Mouse (Mus musculus): ENCODE results near the gene Macrod2. TPM values are rescaled to one million over a fixed set of nuclear protein-coding genes. Genes with fewer than 3 reads are reported as not detected.

The Macrod2 gene
- total RNA-seq, 1 experiment from 2014 or later: 7.7 TPM

DNA sequence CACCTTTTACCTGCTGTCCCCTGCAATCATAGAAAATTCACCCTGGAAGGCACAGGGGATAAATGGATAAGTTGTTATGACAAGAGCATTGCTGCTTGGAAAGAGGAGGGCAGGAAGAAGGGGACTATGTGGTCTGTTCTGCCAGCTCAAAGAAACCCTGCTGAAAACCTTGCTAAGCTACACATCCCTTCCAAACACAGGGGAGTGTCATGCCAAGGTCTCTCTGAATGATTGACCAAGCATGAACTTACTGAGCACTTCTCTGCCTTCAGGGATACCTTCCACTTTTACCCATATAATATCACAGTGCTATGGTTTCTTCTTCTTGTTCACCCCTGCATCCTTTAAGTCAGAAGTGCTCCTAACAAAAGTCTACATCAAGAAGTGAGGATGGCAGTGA is 1502.8 kb downstream of the Macrod2 start:
- ATAC-seq (replicated peaks in 1 of 2; ENCODE audit: insufficient read depth in 1 of 2, low FRiP score in 2 of 2, low TSS enrichment in 1 of 2, low read depth in 1 of 2, poor library complexity in 2 of 2, severe bottlenecking in 2 of 2): no peak

DNA sequence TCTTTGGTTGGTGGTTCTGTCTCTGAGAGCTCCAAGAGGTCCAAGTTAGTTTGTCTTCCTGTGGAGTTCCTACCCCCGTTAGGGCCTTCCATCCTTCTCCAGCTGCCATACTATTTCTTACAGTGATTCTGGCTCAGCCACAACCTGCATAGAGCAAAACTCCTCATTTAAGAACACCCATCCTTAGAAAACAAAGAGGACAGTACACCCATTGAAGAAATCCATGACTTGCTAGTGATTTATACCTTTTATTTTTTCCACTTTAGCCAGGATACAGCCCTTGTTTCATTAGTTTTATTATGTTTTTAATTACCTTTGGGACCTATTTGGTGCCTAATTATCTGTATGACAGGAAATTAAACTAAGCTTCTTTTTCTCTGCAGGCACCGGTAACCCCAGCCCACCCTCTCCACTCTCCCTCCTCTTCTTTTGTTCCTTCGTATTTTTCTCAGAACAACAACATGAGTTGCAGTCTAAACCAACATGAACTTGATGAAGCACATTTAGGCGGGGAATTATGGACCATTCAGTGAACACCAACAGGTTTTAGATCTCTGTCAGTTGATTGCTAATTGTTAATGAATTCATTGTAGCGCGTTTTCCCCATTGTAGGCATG is 1516.8 kb downstream of the Macrod2 start:
- ATAC-seq (replicated peaks in 1 of 2; ENCODE audit: insufficient read depth in 1 of 2, low FRiP score in 2 of 2, low TSS enrichment in 1 of 2, low read depth in 1 of 2, poor library complexity in 2 of 2, severe bottlenecking in 2 of 2): no peak

GRCm38 (mm10) chr2:141913486-141913885 is 1518.4 kb downstream of the Macrod2 start:
- ATAC-seq (replicated peaks in 1 of 2; ENCODE audit: insufficient read depth in 1 of 2, low FRiP score in 2 of 2, low TSS enrichment in 1 of 2, low read depth in 1 of 2, poor library complexity in 2 of 2, severe bottlenecking in 2 of 2): no peak

GRCm38 (mm10) chr2:141913894-141914293 is 1518.8 kb downstream of the Macrod2 start:
- ATAC-seq (replicated peaks in 1 of 2; ENCODE audit: insufficient read depth in 1 of 2, low FRiP score in 2 of 2, low TSS enrichment in 1 of 2, low read depth in 1 of 2, poor library complexity in 2 of 2, severe bottlenecking in 2 of 2): no peak

DNA sequence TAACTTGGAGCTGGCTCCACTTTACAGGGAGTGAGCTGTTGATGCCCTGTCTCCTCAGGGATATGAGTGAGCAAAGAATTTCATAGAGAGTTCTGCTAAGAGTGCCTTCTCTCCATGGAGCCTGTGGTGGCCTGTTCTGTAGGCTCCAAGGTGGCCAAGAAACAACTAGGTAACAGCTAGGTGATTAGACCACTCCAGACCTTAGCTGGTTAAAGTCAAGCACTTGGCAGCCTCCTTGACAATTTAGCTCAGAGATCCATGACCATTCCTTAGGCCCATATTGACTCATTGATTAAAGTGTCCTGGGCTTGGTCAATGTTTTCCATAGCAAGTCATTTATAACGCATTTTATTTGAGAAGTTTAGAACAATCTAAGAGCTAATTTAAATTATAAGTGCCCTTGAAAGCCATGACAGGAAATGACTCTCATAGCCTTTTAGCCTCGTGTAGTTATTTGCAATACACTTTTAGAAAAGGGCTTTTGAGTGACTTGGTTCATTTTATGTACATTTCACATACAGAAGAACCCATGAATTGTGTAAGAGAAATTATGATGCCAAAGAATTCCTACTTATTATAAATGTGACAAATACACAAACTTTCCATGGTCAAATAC is 1525.4 kb downstream of the Macrod2 start:
- no peak for ATAC-seq (replicated peaks in 1 of 2; ENCODE audit: insufficient read depth in 1 of 2, low FRiP score in 2 of 2, low TSS enrichment in 1 of 2, low read depth in 1 of 2, poor library complexity in 2 of 2, severe bottlenecking in 2 of 2)

DNA sequence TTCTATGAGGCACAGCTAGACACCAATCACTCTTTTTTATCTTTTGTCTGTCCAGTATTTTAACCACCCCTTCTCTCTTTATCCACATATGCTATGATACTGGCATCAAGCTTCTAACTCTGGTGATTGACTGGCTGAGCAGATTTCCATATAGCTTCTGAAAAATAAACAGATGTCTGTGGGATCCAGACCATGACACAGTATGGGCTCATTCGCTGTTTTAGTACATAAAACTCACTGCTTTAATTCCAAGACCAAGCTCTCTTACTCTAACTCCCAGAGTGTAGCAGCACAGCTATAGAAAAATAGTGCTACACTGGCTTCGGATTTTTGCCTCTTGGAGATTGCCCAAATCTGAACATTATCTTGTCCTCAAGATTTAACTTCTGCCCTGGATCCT is 1540.0 kb downstream of the Macrod2 start:
- no peak for ATAC-seq (replicated peaks in 1 of 2; ENCODE audit: insufficient read depth in 1 of 2, low FRiP score in 2 of 2, low TSS enrichment in 1 of 2, low read depth in 1 of 2, poor library complexity in 2 of 2, severe bottlenecking in 2 of 2)

DNA sequence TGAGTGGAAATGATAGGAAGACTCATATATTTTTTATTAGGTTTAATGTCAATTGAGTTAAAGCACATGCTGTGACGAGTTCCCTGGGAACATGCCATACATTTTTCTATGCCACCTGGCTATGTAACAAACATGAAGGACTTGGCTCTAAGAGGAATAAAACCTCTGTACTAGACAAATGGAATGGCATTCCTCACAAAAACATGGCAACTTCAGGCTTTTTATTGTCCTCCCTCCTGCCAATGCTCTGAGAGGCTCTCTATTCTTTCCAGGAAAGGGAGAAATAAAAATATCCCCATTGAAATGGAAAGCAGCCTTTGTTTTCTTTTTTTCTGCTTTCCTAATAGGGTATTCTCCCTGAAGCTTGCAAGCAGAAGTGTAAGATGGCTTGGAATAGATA is 1559.7 kb downstream of the Macrod2 start:
- ATAC-seq (replicated peaks in 1 of 2; ENCODE audit: insufficient read depth in 1 of 2, low FRiP score in 2 of 2, low TSS enrichment in 1 of 2, low read depth in 1 of 2, poor library complexity in 2 of 2, severe bottlenecking in 2 of 2): no peak

DNA sequence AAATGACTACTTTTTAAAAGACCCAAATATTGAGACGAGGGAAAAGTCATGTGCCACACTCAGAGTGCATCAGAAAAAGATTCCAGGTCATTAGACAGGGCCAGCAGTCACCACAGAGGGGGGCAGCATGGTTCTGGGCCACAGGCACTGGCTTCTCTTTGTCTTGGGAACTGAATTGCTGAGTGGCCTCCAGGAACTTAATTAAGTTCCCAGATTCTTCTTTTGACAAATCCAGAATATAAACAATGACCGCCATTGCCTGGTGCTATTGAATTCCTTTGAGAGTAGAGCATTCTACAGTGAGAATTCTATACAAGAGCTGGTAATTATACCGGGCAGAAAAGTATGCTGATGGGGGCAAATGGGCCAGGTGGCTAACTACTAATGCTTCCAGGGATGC is 1560.1 kb downstream of the Macrod2 start:
- ATAC-seq (replicated peaks in 1 of 2; ENCODE audit: insufficient read depth in 1 of 2, low FRiP score in 2 of 2, low TSS enrichment in 1 of 2, low read depth in 1 of 2, poor library complexity in 2 of 2, severe bottlenecking in 2 of 2): no peak

GRCm38 (mm10) chr2:141962868-141963267 is 1567.8 kb downstream of the Macrod2 start:
- no peak for ATAC-seq (replicated peaks in 1 of 2; ENCODE audit: insufficient read depth in 1 of 2, low FRiP score in 2 of 2, low TSS enrichment in 1 of 2, low read depth in 1 of 2, poor library complexity in 2 of 2, severe bottlenecking in 2 of 2)

DNA sequence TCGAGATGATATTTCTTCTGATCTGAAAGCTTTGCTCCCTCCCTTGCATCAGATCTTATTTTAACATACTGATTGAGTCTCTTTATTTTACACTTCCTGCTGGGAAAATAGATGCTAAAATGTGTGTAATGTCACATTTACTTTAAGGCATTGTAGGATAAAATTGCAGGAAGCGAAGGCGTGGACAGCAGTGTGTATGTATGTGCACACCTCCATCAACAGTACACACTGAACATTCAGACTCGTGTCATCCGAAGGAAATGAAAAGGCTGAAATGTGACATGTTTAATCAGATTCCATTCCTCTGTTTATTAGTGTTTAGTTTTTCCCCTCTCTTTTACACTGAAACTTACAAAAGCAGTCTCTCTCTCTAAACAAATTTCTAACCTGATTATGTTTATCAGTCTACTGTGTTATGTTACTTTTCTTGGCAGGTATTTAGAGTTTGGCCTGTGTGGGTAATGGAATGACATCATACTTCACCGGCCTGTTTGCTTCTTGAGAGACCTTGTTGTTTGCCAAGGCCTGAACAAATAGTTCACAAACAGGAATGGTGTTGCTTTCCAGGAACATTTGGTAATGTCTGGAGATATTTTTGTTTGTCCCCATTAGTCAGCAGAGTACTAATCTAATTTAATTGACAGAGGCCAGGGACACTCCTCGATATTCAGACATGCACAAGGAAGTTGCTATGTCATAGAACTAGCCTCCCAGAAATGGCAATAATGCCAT is 1588.7 kb downstream of the Macrod2 start:
- ATAC-seq (replicated peaks in 1 of 2; ENCODE audit: insufficient read depth in 1 of 2, low FRiP score in 2 of 2, low TSS enrichment in 1 of 2, low read depth in 1 of 2, poor library complexity in 2 of 2, severe bottlenecking in 2 of 2): no peak

DNA sequence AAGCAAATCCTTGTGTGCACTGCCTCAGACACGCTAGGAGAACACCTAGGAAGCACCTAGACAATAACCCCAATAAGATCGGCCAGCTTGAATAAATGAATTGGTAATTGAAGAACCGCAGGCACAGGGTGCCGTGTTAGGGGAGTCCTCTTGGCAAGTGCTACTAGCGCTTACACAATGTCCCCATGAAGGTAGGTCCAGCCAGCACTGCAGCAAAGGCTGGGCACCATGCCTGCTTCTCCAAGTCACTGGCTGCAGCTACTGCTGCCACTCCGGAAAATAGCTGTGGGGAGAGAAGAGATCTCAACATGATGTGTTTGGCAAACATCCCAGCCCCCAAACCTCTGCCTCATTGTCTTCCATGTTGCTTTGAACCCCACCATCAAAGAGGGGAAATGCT is 1603.8 kb downstream of the Macrod2 start:
- no peak for ATAC-seq (replicated peaks in 1 of 2; ENCODE audit: insufficient read depth in 1 of 2, low FRiP score in 2 of 2, low TSS enrichment in 1 of 2, low read depth in 1 of 2, poor library complexity in 2 of 2, severe bottlenecking in 2 of 2)

GRCm38 (mm10) chr2:142024534-142025155 is 1629.5 kb downstream of the Macrod2 start:
- ATAC-seq (replicated peaks in 1 of 2; ENCODE audit: insufficient read depth in 1 of 2, low FRiP score in 2 of 2, low TSS enrichment in 1 of 2, low read depth in 1 of 2, poor library complexity in 2 of 2, severe bottlenecking in 2 of 2): no peak

DNA sequence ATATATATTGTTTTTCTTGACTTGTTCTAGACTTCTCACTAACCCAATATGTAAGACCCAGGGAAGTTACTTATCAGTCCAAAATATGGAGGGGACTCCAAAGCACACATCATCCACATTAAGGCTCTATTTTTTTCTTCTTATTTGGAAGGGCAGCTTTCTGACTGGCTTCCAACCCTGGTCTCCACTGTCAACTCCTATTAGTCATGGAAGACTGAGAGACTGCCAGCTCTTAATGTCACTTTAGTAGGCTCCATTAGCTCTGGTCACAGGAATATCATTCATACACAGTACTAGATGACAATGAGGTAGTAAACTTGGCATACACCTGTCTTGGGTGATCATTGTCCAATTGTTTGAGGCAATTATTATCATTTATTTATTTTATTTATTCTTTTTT is 1631.6 kb downstream of the Macrod2 start:
- no peak for ATAC-seq (replicated peaks in 1 of 2; ENCODE audit: insufficient read depth in 1 of 2, low FRiP score in 2 of 2, low TSS enrichment in 1 of 2, low read depth in 1 of 2, poor library complexity in 2 of 2, severe bottlenecking in 2 of 2)

GRCm38 (mm10) chr2:142030756-142031646 is 1635.9 kb downstream of the Macrod2 start:
- no peak for ATAC-seq (replicated peaks in 1 of 2; ENCODE audit: insufficient read depth in 1 of 2, low FRiP score in 2 of 2, low TSS enrichment in 1 of 2, low read depth in 1 of 2, poor library complexity in 2 of 2, severe bottlenecking in 2 of 2)

- no peak for ATAC-seq (replicated peaks in 1 of 2; ENCODE audit: insufficient read depth in 1 of 2, low FRiP score in 2 of 2, low TSS enrichment in 1 of 2, low read depth in 1 of 2, poor library complexity in 2 of 2, severe bottlenecking in 2 of 2)
Observed at GRCm38 (mm10) chr2:142055576-142055975, 1660.5 kb downstream of the Macrod2 start.

GRCm38 (mm10) chr2:142057889-142058750 is 1663.0 kb downstream of the Macrod2 start:
- no peak for ATAC-seq (replicated peaks in 1 of 2; ENCODE audit: insufficient read depth in 1 of 2, low FRiP score in 2 of 2, low TSS enrichment in 1 of 2, low read depth in 1 of 2, poor library complexity in 2 of 2, severe bottlenecking in 2 of 2)

DNA sequence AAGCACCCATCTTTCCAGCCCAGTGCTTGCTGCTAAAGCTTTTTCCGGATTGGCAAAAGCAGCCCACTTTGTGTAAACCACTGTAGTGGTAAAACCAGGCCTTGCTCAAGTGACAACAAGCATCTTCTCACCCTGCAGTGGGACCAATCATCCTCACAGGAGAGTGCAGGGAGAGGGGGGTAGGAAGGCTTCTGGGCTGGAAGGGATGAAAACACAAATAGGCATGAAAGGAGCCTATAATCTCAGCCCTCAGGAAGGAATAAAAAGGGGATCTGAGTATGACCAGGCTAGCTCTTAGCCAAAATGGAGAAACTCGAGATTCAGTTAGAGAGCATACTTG is 1663.6 kb downstream of the Macrod2 start:
- no peak for ATAC-seq (replicated peaks in 1 of 2; ENCODE audit: insufficient read depth in 1 of 2, low FRiP score in 2 of 2, low TSS enrichment in 1 of 2, low read depth in 1 of 2, poor library complexity in 2 of 2, severe bottlenecking in 2 of 2)
